Comparison of ENCODE assay signal across 10 mouse cellular contexts in the genomic region with DNA sequence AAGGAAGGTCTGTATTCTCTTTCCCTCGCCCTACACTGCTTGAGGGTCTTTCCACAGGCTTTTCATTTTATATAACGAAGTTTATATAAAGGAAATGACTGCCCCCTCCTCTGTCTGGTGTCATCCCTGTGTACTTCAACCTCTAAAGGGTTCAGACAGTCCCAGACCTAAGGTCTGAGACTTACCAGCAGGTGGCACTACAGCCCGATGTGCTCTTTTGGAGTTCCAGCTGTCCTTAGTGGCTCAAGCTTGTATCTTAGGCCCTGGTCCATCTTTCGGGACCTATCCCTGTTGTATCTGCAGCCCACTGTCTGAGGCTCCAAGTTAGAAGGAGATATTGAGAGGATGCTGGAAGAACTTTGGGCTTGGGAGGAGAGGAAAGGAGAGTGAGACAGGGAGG. TPM values are rescaled to one million over a fixed set of nuclear protein-coding genes. Genes with fewer than 3 reads are reported as not detected.
DNase-seq lines count a peak whose midpoint lies in the region; ATAC-seq and TF ChIP-seq lines count a peak whose summit lies in the region.
"Had no signal": no experiment of that assay in that cellular context is flagged by ENCODE, and none has a peak within 500 bp of the region (broad histone marks: within the 10 kb centered on the region; RNA-seq: fewer than 3 reads in every experiment).

No protein-coding gene starts in this region.

- H3K27ac ChIP-seq in intestine, postnatal 0 days (ENCODE audit: low read depth, low read length) = no peak overlapping the region
- no peak overlapping the region for H3K27ac ChIP-seq in intestine, embryonic 15.5 days
- H3K27ac ChIP-seq: embryonic facial prominence, embryonic 15.5 days; macrophage had no signal

- no peak for ATAC-seq in intestine, postnatal 0 days
- no peak for ATAC-seq in intestine, embryonic 15.5 days
- no peak for ATAC-seq in megakaryocyte, adult 5-6 weeks (ENCODE audit: poor library complexity, severe bottlenecking)

- H3K4me1 ChIP-seq in intestine, postnatal 0 days (replicated peaks; ENCODE audit: control insufficient read depth, insufficient read depth, low read length) = no peaks in the 10 kb centered on the region
- no peaks in the 10 kb centered on the region for H3K4me1 ChIP-seq in intestine, embryonic 15.5 days (replicated peaks)
- H3K4me1 ChIP-seq: embryonic facial prominence, embryonic 15.5 days had no signal

- no peaks in the 10 kb centered on the region for H3K27me3 ChIP-seq in intestine, postnatal 0 days (replicated peaks; ENCODE audit: control insufficient read depth, insufficient read depth, low read length)
- no peaks in the 10 kb centered on the region for H3K27me3 ChIP-seq in intestine, embryonic 15.5 days (replicated peaks)
- H3K27me3 ChIP-seq: embryonic facial prominence, embryonic 15.5 days had no signal

- no peak overlapping the region for H3K4me2 ChIP-seq in intestine, postnatal 0 days (replicated peaks; ENCODE audit: low read depth)
- no peak overlapping the region for H3K4me2 ChIP-seq in intestine, embryonic 15.5 days (replicated peaks)
- H3K4me2 ChIP-seq: embryonic facial prominence, embryonic 15.5 days had no signal

- no peak overlapping the region for H3K4me3 ChIP-seq in intestine, postnatal 0 days (ENCODE audit: low read depth, low read length)
- H3K4me3 ChIP-seq in intestine, embryonic 15.5 days (replicated peaks) = no peak overlapping the region
- H3K4me3 ChIP-seq: embryonic facial prominence, embryonic 15.5 days had no signal

- no peaks in the 10 kb centered on the region for H3K9me3 ChIP-seq in intestine, postnatal 0 days (ENCODE audit: control insufficient read depth)
- no peaks in the 10 kb centered on the region for H3K9me3 ChIP-seq in intestine, embryonic 15.5 days
- H3K9me3 ChIP-seq: embryonic facial prominence, embryonic 15.5 days had no signal

- intact Hi-C loops in gastrocnemius, postnatal 36 days (cut with DNase I) = no loop called here
- intact Hi-C loops in left cerebral cortex, postnatal 25 days (cut with DNase I) = loop anchor here (2.0 to 10.0 kb wide), 3 partner anchors 246 to 706 kb away; no protein-coding TSS in a partner anchor

- DNase-seq in NIH3T3 (ENCODE audit: low read depth) = peak; percentile 78
- peak; percentile 45 for DNase-seq in cerebellum, adult 9-11 months
- DNase-seq in gastrocnemius, postnatal 36 days = peak; percentile 19 to 28
- DNase-seq in left cerebral cortex, postnatal 25 days (ENCODE audit: low spot score in 2 of 2) = peak; percentile 65 to 75
- DNase-seq in retina, postnatal 1 day = peak; percentile 75

- no peak overlapping the region for H3K9ac ChIP-seq in intestine, postnatal 0 days (ENCODE audit: low read depth, low read length)
- no peak overlapping the region for H3K9ac ChIP-seq in intestine, embryonic 15.5 days
- H3K9ac ChIP-seq: embryonic facial prominence, embryonic 15.5 days had no signal

- TF ChIP-seq CTCF in intestine, postnatal 0 days (IDR thresholded peaks at IDR 0.05; ENCODE audit: low read depth) = peak; percentile 84

- no peaks in the 10 kb centered on the region for H3K36me3 ChIP-seq in intestine, postnatal 0 days (ENCODE audit: control insufficient read depth, insufficient read depth)
- no peaks in the 10 kb centered on the region for H3K36me3 ChIP-seq in intestine, embryonic 15.5 days
- H3K36me3 ChIP-seq: embryonic facial prominence, embryonic 15.5 days had no signal

- WGBS in intestine, postnatal 0 days = 34% methylated on average over 4 of the region's 4 CpGs
- WGBS in intestine, embryonic 15.5 days = 36% methylated on average over 4 of the region's 4 CpGs

RNA-seq across cellular contexts. Expression of a gene that starts 48.3 kb away (rescaled TPM):
- not detected in 2 replicates for polyA plus RNA-seq in intestine, postnatal 0 days (2015; fragmentation: Nextera tagmentation; extraction: Ambion mirVana)
- not detected in 2 replicates for polyA plus RNA-seq in intestine, embryonic 15.5 days (2015; fragmentation: Nextera tagmentation; extraction: Ambion mirVana)
- not detected for total RNA-seq in gastrocnemius, postnatal 36 days (2021)
- not detected for total RNA-seq in left cerebral cortex, postnatal 25 days (2021)
- total RNA-seq in megakaryocyte, adult 5-6 weeks (2015) = not detected in 2 replicates
- total RNA-seq in megakaryocyte, adult 5-6 weeks (2017) = not detected in 2 replicates
- polyA plus RNA-seq: embryonic facial prominence, embryonic 15.5 days; macrophage had no signal

Comparison
In these comparisons a context has a peak if more than half of its experiments do, and no peak if none do; other contexts are left out.
1. DNase-seq: peak in every context shown above with its lines; median percentile 78 in NIH3T3; 75 in retina, postnatal 1 day; 70 in left cerebral cortex, postnatal 25 days; 45 in cerebellum, adult 9-11 months; 24 in gastrocnemius, postnatal 36 days.